31 mouse cellular contexts compared by ENCODE assay signal in the genomic region with DNA sequence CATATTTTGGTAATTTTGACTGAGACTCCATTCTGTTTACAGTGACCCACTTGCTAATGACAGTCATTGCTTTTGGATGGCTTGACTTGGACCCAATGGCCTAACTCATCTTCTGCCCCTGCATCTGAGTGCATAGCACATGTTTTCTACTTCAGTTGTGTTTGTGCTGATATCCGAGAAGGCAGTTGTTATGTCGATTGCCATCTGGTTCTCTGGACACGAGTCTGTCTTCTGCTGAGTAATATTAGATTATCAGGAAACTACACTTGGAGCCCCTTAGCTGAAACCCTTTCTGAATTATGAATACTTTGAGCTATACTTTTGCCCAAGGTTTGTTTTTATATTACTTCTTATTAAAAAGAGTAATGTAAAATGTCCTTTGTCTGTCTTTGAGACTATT. TPM values are rescaled to one million over a fixed set of nuclear protein-coding genes. Genes with fewer than 3 reads are reported as not detected.
A peak's percentile ranks its signal among the peaks of the same experiment; 100 is the strongest.
DNase-seq lines count a peak whose midpoint lies in the region; ATAC-seq lines count a peak whose summit lies in the region.
"Had no signal": no experiment of that assay in that cellular context is flagged by ENCODE, and none has a peak within 500 bp of the region (broad histone marks: within the 10 kb centered on the region; RNA-seq: fewer than 3 reads in every experiment).

No protein-coding gene starts in this region.

- peak overlapping the region; percentile 17; the same call in 1 of the 2 replicates for H3K4me2 ChIP-seq in liver, embryonic 11.5 days
- peak overlapping the region; percentile 24; the same call in 1 of the 2 replicates for H3K4me2 ChIP-seq in liver, embryonic 16.5 days (ENCODE audit: low read depth, low read length)
- H3K4me2 ChIP-seq: embryonic facial prominence, embryonic 15.5 days; heart, embryonic 12.5 days; hindbrain, embryonic 15.5 days; kidney, embryonic 15.5 days; limb, embryonic 12.5 days; neural tube, embryonic 15.5 days had no signal

- no peak overlapping the region for H3K4me3 ChIP-seq in liver, embryonic 11.5 days (ENCODE audit: low read depth, low read length)
- no peak overlapping the region for H3K4me3 ChIP-seq in liver, embryonic 16.5 days (ENCODE audit: low read depth, low read length)
- H3K4me3 ChIP-seq: embryonic facial prominence, embryonic 10.5 days; embryonic facial prominence, embryonic 15.5 days; gastrocnemius, adult 2 months; heart, adult 2 months; heart, embryonic 12.5 days; hindbrain, embryonic 15.5 days; kidney, embryonic 15.5 days; left cerebral cortex, adult 2 months; limb, embryonic 12.5 days; neural tube, embryonic 15.5 days had no signal

- peaks cover 22% of the 10 kb centered on the region for H3K4me1 ChIP-seq in liver, embryonic 11.5 days (replicated peaks; ENCODE audit: control insufficient read depth, insufficient read depth, low read length)
- H3K4me1 ChIP-seq in liver, embryonic 16.5 days (ENCODE audit: control insufficient read depth, low read depth, low read length): peaks cover 11% of the 10 kb centered on the region
- H3K4me1 ChIP-seq: embryonic facial prominence, embryonic 15.5 days; heart, embryonic 12.5 days; hindbrain, embryonic 15.5 days; kidney, embryonic 15.5 days; neural tube, embryonic 15.5 days had no signal

- 46% methylated on average over 3 of the region's 3 CpGs for WGBS in liver, embryonic 11.5 days
- WGBS in liver, embryonic 16.5 days (ENCODE audit: insufficient replicate concordance): 26% methylated on average over 3 of the region's 3 CpGs

- DNase-seq in cerebellum, postnatal 10 days: peak; percentile 19
- no peak for DNase-seq in cerebellum, postnatal 36 days
- DNase-seq in liver, embryonic 11.5 days (ENCODE audit: low spot score): no peak
- DNase-seq in spleen, adult 18-20 months: no peak
- DNase-seq in frontal cortex, postnatal 14 days (ENCODE audit: low spot score in 2 of 2): no peak
- no peak for DNase-seq in frontal cortex, postnatal 36 days (ENCODE audit: low spot score in 2 of 2)
- no peak for DNase-seq in heart, postnatal 14 days
- DNase-seq: adrenal gland, postnatal 25 days; cerebellum, adult 8-10 months; gastrocnemius, adult 2 months; heart, adult 2 months; kidney, adult 18-20 months; kidney, postnatal 25 days; lung, adult 18-20 months; lung, postnatal 4 days; midbrain, embryonic 14.5 days; thymus, adult 2 months; thymus, postnatal 36 days had no signal

- intact Hi-C loops in heart, postnatal 14 days (cut with DNase I): no loop called here

- no peaks in the 10 kb centered on the region for H3K9me3 ChIP-seq in liver, embryonic 11.5 days (ENCODE audit: control insufficient read depth, low read length)
- no peaks in the 10 kb centered on the region for H3K9me3 ChIP-seq in liver, embryonic 16.5 days (replicated peaks; ENCODE audit: control insufficient read depth, low read length)
- H3K9me3 ChIP-seq: embryonic facial prominence, embryonic 10.5 days; embryonic facial prominence, embryonic 15.5 days; heart, embryonic 12.5 days; hindbrain, embryonic 15.5 days; kidney, embryonic 15.5 days; limb, embryonic 12.5 days; neural tube, embryonic 15.5 days had no signal

- no peak overlapping the region for H3K27ac ChIP-seq in liver, embryonic 11.5 days (ENCODE audit: low read depth, low read length)
- H3K27ac ChIP-seq in liver, embryonic 16.5 days (ENCODE audit: low read length): no peak overlapping the region; the same call in 1 of the 2 replicates
- H3K27ac ChIP-seq: embryonic facial prominence, embryonic 10.5 days; embryonic facial prominence, embryonic 15.5 days; gastrocnemius, adult 2 months; heart, adult 2 months; hindbrain, embryonic 15.5 days; kidney, embryonic 15.5 days; left cerebral cortex, adult 2 months; limb, embryonic 12.5 days; neural tube, embryonic 15.5 days had no signal

- H3K36me3 ChIP-seq in liver, embryonic 11.5 days (ENCODE audit: control insufficient read depth, insufficient read depth, low read length): no peaks in the 10 kb centered on the region
- no peaks in the 10 kb centered on the region for H3K36me3 ChIP-seq in liver, embryonic 16.5 days (ENCODE audit: control insufficient read depth, insufficient read depth)
- H3K36me3 ChIP-seq: embryonic facial prominence, embryonic 10.5 days; embryonic facial prominence, embryonic 15.5 days; heart, embryonic 12.5 days; hindbrain, embryonic 15.5 days; kidney, embryonic 15.5 days; limb, embryonic 12.5 days; neural tube, embryonic 15.5 days had no signal

- no peaks in the 10 kb centered on the region for H3K27me3 ChIP-seq in liver, embryonic 11.5 days (replicated peaks; ENCODE audit: control insufficient read depth, insufficient read depth, low read length)
- no peaks in the 10 kb centered on the region for H3K27me3 ChIP-seq in liver, embryonic 16.5 days (ENCODE audit: control insufficient read depth, insufficient read depth, low read depth, low read length)
- H3K27me3 ChIP-seq: CH12.LX; embryonic facial prominence, embryonic 15.5 days; heart, embryonic 12.5 days; hindbrain, embryonic 15.5 days; kidney, embryonic 15.5 days; limb, embryonic 12.5 days; neural tube, embryonic 15.5 days; Patski had no signal

- peak; percentile 89 for ATAC-seq in liver, embryonic 11.5 days (replicated peaks; ENCODE audit: low FRiP score)
- ATAC-seq in liver, embryonic 16.5 days (ENCODE audit: low read depth): peak; percentile 87
- ATAC-seq: forebrain, embryonic 14.5 days; lung, postnatal 0 days; Patski had no signal

- H3K9ac ChIP-seq in liver, embryonic 11.5 days (ENCODE audit: low read depth, low read length): no peak overlapping the region
- H3K9ac ChIP-seq in liver, embryonic 16.5 days (ENCODE audit: low read depth, low read length): no peak overlapping the region
- H3K9ac ChIP-seq: embryonic facial prominence, embryonic 15.5 days; heart, embryonic 12.5 days; hindbrain, embryonic 15.5 days; kidney, embryonic 15.5 days; limb, embryonic 12.5 days; neural tube, embryonic 15.5 days had no signal

RNA-seq across cellular contexts. Expression of a gene that starts 22.9 kb away (rescaled TPM):
- polyA plus RNA-seq in liver, embryonic 11.5 days (2014; fragmentation: Nextera tagmentation; extraction: Ambion mirVana): 23.2 and 25.1 TPM in 2 replicates
- 7.4 and 8.7 TPM in 2 replicates for polyA plus RNA-seq in liver, embryonic 16.5 days (2015; fragmentation: Nextera tagmentation; extraction: Ambion mirVana)
- total RNA-seq in heart, postnatal 14 days (2021): 10 to 100 TPM; 14.6 to 14.7 TPM

Comparison
In these comparisons a context has a peak if more than half of its experiments do, and no peak if none do; other contexts are left out.
1. DNase-seq: peak in cerebellum, postnatal 10 days (2 of 2); none in cerebellum, postnatal 36 days (0 of 2), liver, embryonic 11.5 days (single experiment), spleen, adult 18-20 months (0 of 2), frontal cortex, postnatal 14 days (0 of 2), frontal cortex, postnatal 36 days (0 of 2) and heart, postnatal 14 days (0 of 2).